Mouse (Mus musculus) C2C12 (cell line): ENCODE data around the gene Clrn3. TPM values are rescaled to one million over a fixed set of nuclear protein-coding genes. Genes with fewer than 3 reads are reported as not detected.

Experiments used
- H3K27me3 ChIP-seq: one replicate; pipeline ENCODE4 v1.6.1; 2011; ENCODE audit not compliant: control insufficient read depth, insufficient read depth, insufficient read length
- H3K36me3 ChIP-seq: one replicate; pipeline ENCODE4 v1.6.1; 2011; ENCODE audit not compliant: control insufficient read depth, insufficient read depth
- H3K4me3 ChIP-seq: one replicate; pipeline ENCODE4 v1.5.1; 2011; ENCODE audit warnings: mild to moderate bottlenecking, control low read depth; ENCODE audit not compliant: poor library complexity, insufficient read depth, severe bottlenecking
- H3K79me2 ChIP-seq: one replicate; pipeline ENCODE4 v1.6.1; 2011; ENCODE audit not compliant: control insufficient read depth, insufficient read depth
- H3K79me3 ChIP-seq: one replicate; pipeline ENCODE4 v1.6.1; 2011; ENCODE audit warnings: low read depth, control low read depth
- H3ac ChIP-seq: one replicate; pipeline ENCODE3; 2011; ENCODE audit warnings: low read depth; ENCODE audit not compliant: control insufficient read depth, insufficient read length
- CEBPB ChIP-seq: IDR thresholded peaks from one replicate; pipeline ENCODE4 v1.6.1; 2011; ENCODE audit warnings: low read depth, mild to moderate bottlenecking, control low read depth, moderate library complexity
- CTCF ChIP-seq: IDR thresholded peaks from one replicate; pipeline ENCODE4 v1.5.1; 2011; ENCODE audit not compliant: control insufficient read depth, insufficient read depth, insufficient read length
- FOSL1 ChIP-seq: IDR thresholded peaks from one replicate; pipeline ENCODE4 v1.8.0; 2011; ENCODE audit warnings: mild to moderate bottlenecking, low read length; ENCODE audit not compliant: poor library complexity, insufficient read depth, severe bottlenecking
- MAX ChIP-seq: IDR thresholded peaks from one replicate; pipeline ENCODE4 v1.6.1; 2011; ENCODE audit warnings: mild to moderate bottlenecking, control low read depth
- MYOD1 ChIP-seq: IDR thresholded peaks from one replicate; pipeline ENCODE4 v1.6.1; 2011; ENCODE audit warnings: low read depth; ENCODE audit not compliant: control insufficient read depth, insufficient read length
- MYOG ChIP-seq: IDR thresholded peaks from one replicate; pipeline ENCODE4 v1.6.1; 2011; ENCODE audit not compliant: control insufficient read depth, insufficient read length; ENCODE audit errors: extremely low read depth
- USF1 ChIP-seq: IDR thresholded peaks from one replicate; pipeline ENCODE4 v1.6.1; 2011; ENCODE audit warnings: low read depth, mild to moderate bottlenecking, control low read depth, moderate library complexity
- polyA plus RNA-seq: library from polyadenylated mRNA; unstranded; fragments of >200 nt; fragmentation: generic; extraction: Trizol; gene quantifications from one replicate; pipeline ENCODE4 v1.2.1, GENCODE M21; 2012; ENCODE audit warnings: missing spikeins

Clrn3 gene
- polyA plus RNA-seq, 1 experiment, result not detected

DNA sequence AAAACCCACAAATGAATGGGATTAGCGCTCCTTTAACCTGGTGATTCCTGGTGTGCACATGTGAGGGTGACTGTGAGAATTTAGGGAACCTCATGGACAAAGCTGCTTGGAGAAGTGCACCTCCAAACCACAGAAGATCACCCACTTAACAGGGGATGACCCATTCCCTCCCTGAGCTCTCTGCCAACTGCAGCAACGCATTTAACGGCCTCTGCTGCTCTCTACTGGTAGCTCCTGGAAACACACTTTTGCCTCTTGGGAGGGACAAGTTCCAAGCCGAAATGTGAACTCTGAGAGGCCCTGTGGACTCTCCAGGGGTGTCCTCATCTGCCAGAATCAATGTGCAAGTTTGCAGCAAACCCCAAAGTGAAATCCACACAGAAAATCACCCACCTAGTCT is 41.0 kb downstream of the Clrn3 start:
- no peak overlapping the region for H3ac ChIP-seq
- H3K36me3 ChIP-seq, result no peaks in the 10 kb centered on the region
- no peak overlapping the region for H3K4me3 ChIP-seq
- no peaks in the 10 kb centered on the region for H3K79me2 ChIP-seq
- no peaks in the 10 kb centered on the region for H3K79me3 ChIP-seq
- no peaks in the 10 kb centered on the region for H3K27me3 ChIP-seq
- TF ChIP-seq CTCF (peak; percentile 78), CEBPB (no peak), MYOG (no peak), USF1 (no peak), FOSL1 (no peak)

DNA sequence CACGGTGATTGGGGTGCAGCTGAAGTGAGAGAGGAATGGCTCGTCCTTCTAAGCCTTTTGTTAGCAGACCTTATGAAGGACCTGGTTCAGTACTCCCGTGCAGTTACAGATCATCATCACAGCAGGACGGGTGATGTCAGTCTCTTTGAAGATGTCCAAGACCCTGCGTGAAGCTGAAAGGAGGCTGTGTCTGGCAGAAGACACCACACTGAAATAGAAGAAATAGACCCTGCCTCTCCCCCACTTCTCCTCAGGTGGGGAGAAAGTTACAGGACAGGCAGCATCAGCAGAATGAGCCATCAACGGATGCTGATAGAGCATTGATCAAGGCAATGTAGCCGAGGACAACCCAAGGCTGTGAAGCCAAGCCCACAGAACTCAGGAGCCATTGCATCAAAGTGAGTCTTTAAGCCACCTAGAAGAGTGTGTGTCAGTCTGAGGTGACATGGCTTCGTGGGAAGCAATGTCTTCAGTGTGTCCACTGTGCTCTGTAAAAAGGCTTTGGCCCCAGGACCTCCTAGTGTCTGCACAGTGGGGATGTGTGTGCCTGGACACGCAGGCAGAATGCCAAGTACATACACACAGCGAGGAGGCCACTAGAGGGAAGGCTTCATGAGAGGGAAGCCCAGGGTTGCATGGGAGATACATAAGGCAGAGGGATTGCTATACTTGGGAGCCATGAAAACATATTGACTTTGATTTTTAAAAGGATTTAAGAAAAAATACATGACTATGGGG is 41.6 kb downstream of the Clrn3 start:
- TF ChIP-seq FOSL1, result no peak
- H3K79me2 ChIP-seq, result no peaks in the 10 kb centered on the region
- no peaks in the 10 kb centered on the region for H3K36me3 ChIP-seq

DNA sequence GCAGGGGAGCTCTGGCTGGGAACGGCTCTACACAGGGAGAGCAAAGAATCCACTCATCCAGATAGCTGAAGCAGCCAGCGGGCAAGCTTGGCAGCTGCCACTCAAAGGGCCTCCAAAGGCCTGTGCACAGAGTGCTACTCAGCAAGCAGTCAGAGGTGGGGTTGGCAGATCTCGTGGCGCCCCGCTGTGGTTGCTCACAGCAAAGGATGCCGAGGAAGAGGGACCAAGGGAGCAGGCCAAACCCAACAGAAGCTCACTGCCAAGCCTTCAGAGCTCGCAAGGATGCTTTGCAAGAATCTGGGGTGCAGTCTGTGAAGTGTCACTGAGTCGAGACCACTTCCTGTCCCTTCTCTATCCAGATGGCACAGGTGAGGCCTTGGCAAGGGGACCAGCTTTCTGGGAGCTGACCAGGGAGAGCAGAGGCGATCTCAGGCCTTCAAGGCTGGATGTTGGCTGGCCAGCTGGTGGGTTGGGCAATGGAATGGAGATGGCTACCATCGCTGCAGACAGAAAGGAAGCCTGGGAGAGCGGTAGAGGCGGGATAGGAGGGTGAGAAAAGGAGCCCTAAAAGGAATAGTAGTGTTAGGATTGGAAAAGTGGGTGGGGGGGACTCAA is 42.6 kb downstream of the Clrn3 start:
- Histone ChIP-seq H3K79me3 (no peaks in the 10 kb centered on the region), H3K36me3 (no peaks in the 10 kb centered on the region), H3K27me3 (no peaks in the 10 kb centered on the region), H3ac (no peak overlapping the region), H3K79me2 (no peaks in the 10 kb centered on the region), H3K4me3 (no peak overlapping the region)
- no peak for TF ChIP-seq MAX
- TF ChIP-seq MYOD1, result no peak
- TF ChIP-seq FOSL1, result no peak
- TF ChIP-seq CTCF, result peak; percentile 63
- TF ChIP-seq MYOG, result no peak
- no peak for TF ChIP-seq CEBPB
- no peak for TF ChIP-seq USF1

More for the DNA sequence above, 41.6 kb downstream of the Clrn3 start:
- Histone ChIP-seq H3K27me3 (no peaks in the 10 kb centered on the region), H3ac (no peak overlapping the region), H3K79me3 (no peaks in the 10 kb centered on the region), H3K4me3 (no peak overlapping the region)

DNA sequence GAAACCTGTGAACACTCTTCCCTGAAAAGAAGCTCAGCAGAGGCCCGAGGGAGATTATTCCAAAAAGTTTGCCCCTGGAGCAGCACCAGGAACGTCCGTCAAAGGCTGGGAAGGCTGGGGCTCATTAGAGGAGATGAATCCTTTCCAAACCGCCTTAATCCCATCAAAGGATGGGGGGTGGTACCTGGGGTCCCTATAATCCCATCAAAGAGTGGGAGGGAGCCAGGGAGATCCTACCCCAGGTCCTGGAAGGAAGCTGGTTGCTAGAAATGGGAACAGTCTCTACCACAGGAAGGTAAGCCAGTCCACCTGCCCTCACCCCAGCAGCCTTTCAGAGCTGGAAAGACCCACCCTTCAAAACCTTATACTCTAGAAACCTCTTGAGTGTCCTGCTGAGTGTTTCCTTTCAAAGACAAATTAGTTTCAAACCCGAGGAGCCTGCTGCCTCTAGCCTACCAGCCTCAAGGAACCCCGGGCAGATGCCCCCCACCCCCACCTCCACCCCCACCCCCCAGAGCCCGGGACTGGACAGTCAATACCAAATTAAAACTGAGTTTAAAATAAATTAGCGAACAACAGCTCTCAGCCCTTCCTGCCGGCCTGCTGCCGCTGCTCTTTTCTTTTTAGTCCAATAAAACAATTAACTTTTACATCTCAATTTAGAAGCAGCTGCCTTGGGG is 43.2 kb downstream of the Clrn3 start:
- no peaks in the 10 kb centered on the region for H3K27me3 ChIP-seq
- no peaks in the 10 kb centered on the region for H3K79me3 ChIP-seq
- TF ChIP-seq USF1 (no peak), MYOG (no peak), CTCF (no peak), MAX (no peak), CEBPB (no peak)
- no peaks in the 10 kb centered on the region for H3K36me3 ChIP-seq
- H3K4me3 ChIP-seq, result no peak overlapping the region
- no peak overlapping the region for H3ac ChIP-seq
- H3K79me2 ChIP-seq, result no peaks in the 10 kb centered on the region

DNA sequence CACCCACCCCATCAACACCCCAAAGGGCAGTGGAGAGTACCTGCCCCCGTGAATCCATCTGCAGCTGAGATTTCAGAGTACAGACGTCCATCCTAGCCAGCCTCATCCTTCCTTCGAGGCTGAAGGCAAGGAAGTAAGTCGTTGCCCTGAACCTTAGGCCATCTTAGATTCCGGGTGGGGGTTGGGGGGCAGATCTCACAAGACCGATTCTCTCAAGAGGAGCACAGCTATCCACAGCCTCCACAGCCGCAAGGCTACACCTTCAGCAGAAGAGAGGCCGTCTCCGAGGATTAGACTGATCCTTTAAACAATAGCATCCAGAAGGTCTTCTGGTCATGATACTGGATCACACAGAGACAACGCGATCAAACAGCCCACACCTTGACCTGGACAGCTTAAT is 44.1 kb downstream of the Clrn3 start:
- TF ChIP-seq MAX, result no peak
- no peak for TF ChIP-seq FOSL1
- Histone ChIP-seq H3K27me3 (no peaks in the 10 kb centered on the region), H3K36me3 (no peaks in the 10 kb centered on the region), H3K79me2 (no peaks in the 10 kb centered on the region), H3K4me3 (no peak overlapping the region), H3ac (no peak overlapping the region), H3K79me3 (no peaks in the 10 kb centered on the region)

DNA sequence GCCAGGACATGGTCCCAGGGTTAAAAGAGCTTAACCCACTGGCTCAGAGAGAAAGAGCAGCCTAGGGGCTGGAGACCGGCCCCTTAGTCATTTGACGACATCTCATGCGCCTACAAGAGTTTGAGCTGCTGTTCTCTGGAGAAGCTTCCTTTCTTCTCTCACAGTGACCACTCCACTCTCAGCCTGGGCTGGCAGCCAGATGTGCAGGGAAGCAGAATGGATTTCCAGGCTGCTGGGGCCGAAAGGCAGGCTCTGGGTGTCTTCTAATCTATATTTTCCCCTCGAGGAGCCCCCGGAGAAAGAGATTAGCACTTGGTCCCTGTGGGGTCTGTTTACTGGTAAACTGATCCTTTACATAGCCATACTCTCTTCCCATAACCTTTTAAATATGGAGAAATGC is 44.7 kb downstream of the Clrn3 start:
- Histone ChIP-seq H3ac (no peak overlapping the region), H3K27me3 (no peaks in the 10 kb centered on the region)
- TF ChIP-seq CTCF (no peak), MYOD1 (no peak), USF1 (no peak), CEBPB (no peak), MYOG (no peak), MAX (no peak), FOSL1 (no peak)

More for the DNA sequence above, 44.7 kb downstream of the Clrn3 start:
- H3K36me3 ChIP-seq, result no peaks in the 10 kb centered on the region
- H3K79me2 ChIP-seq, result no peaks in the 10 kb centered on the region
- no peak overlapping the region for H3K4me3 ChIP-seq
- no peaks in the 10 kb centered on the region for H3K79me3 ChIP-seq
